ENCODE assay signal across 19 mouse cellular contexts in the genomic region with DNA sequence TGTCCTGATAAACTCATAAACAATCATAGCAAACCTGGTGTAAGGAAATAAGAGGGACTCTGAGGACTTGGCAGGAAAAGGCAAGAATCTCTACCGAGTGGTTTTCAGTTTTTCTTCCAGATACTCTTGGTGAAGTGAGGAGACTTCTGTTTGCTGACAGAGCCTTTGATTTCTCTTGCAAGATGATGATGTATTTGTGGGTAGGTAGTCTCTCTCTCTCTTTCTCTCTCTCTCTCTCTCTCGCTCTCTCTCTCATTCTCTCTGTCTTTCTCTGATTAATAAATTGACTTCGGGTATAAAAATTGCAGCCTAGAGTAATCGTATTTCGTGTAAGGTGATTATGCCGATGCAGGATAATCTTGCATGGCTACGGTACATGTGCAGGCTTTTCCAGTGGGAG.
DNase-seq lines count a peak whose midpoint lies in the region; ATAC-seq and TF ChIP-seq lines count a peak whose summit lies in the region.
"Had no signal": no experiment of that assay in that cellular context is flagged by ENCODE, and none has a peak within 500 bp of the region (broad histone marks: within the 10 kb centered on the region; RNA-seq: fewer than 3 reads in every experiment).

No protein-coding gene starts in this region.

- no peak overlapping the region; the same call in 1 of the 2 replicates for H3K4me3 ChIP-seq in kidney, postnatal 0 days (replicated peaks; ENCODE audit: low read depth, low read length)
- peak overlapping the region; percentile 12; the same call in 1 of the 2 replicates for H3K4me3 ChIP-seq in hindbrain, embryonic 14.5 days (replicated peaks; ENCODE audit: low read length)
- H3K4me3 ChIP-seq in midbrain, embryonic 13.5 days (replicated peaks) = no peak overlapping the region
- H3K4me3 ChIP-seq in neural tube, embryonic 15.5 days (replicated peaks) = peak overlapping the region; percentile 32
- H3K4me3 ChIP-seq: embryonic facial prominence, embryonic 12.5 days; erythroblast, embryonic 14.5 days; forebrain, embryonic 13.5 days; stomach, embryonic 15.5 days had no signal

- no peak for DNase-seq in kidney, postnatal 0 days (ENCODE audit: low spot score)
- no peak for DNase-seq in kidney, postnatal 25 days
- DNase-seq in hindbrain, embryonic 14.5 days (ENCODE audit: low spot score) = no peak
- no peak for DNase-seq in liver
- DNase-seq in heart, postnatal 4 days = no peak
- DNase-seq: cerebellum, adult 8-10 months; heart, adult 11 months; kidney, postnatal 10 days; left cerebral cortex, postnatal 4 days; lung, adult 18-20 months; lung, postnatal 14 days; right cerebral cortex, postnatal 25 days had no signal

- H3K4me1 ChIP-seq in kidney, postnatal 0 days (replicated peaks; ENCODE audit: insufficient read depth, low read length) = 0 out of 2 replicates have a peak, but pooled peaks cover 3% of the 10 kb centered on the region
- peaks cover 20% of the 10 kb centered on the region; the same call in 1 of the 2 replicates for H3K4me1 ChIP-seq in hindbrain, embryonic 14.5 days (replicated peaks; ENCODE audit: control insufficient read depth, insufficient read depth, low read length)
- peaks cover 24% of the 10 kb centered on the region for H3K4me1 ChIP-seq in midbrain, embryonic 13.5 days (replicated peaks)
- H3K4me1 ChIP-seq in neural tube, embryonic 15.5 days = peaks cover 36% of the 10 kb centered on the region
- H3K4me1 ChIP-seq: embryonic facial prominence, embryonic 12.5 days; stomach, embryonic 15.5 days had no signal

- H3K27ac ChIP-seq in kidney, postnatal 0 days = no peak overlapping the region
- peak overlapping the region; percentile 66 for H3K27ac ChIP-seq in hindbrain, embryonic 14.5 days
- 0 out of 2 replicates have a peak overlapping the region, but pooled peaks have one; percentile 11 for H3K27ac ChIP-seq in midbrain, embryonic 13.5 days
- H3K27ac ChIP-seq in neural tube, embryonic 15.5 days (replicated peaks) = peak overlapping the region; percentile 81
- H3K27ac ChIP-seq: embryonic facial prominence, embryonic 12.5 days; forebrain, embryonic 13.5 days; stomach, embryonic 15.5 days had no signal

- H3K36me3 ChIP-seq in kidney, postnatal 0 days (ENCODE audit: insufficient read depth, low read length) = no peaks in the 10 kb centered on the region
- no peaks in the 10 kb centered on the region for H3K36me3 ChIP-seq in hindbrain, embryonic 14.5 days (replicated peaks; ENCODE audit: control insufficient read depth, insufficient read depth)
- no peaks in the 10 kb centered on the region for H3K36me3 ChIP-seq in midbrain, embryonic 13.5 days
- H3K36me3 ChIP-seq in neural tube, embryonic 15.5 days = no peaks in the 10 kb centered on the region
- H3K36me3 ChIP-seq: embryonic facial prominence, embryonic 12.5 days; stomach, embryonic 15.5 days had no signal

- no peaks in the 10 kb centered on the region for H3K27me3 ChIP-seq in kidney, postnatal 0 days (ENCODE audit: insufficient read depth, low read length)
- no peaks in the 10 kb centered on the region for H3K27me3 ChIP-seq in hindbrain, embryonic 14.5 days (ENCODE audit: control insufficient read depth, insufficient read depth, low read length)
- H3K27me3 ChIP-seq in midbrain, embryonic 13.5 days = no peaks in the 10 kb centered on the region
- H3K27me3 ChIP-seq in neural tube, embryonic 15.5 days (replicated peaks) = no peaks in the 10 kb centered on the region
- H3K27me3 ChIP-seq: embryonic facial prominence, embryonic 12.5 days; stomach, embryonic 15.5 days had no signal

- H3K4me2 ChIP-seq in kidney, postnatal 0 days (ENCODE audit: low read length) = peak overlapping the region; percentile 4; the same call in 1 of the 2 replicates
- peak overlapping the region; percentile 35 for H3K4me2 ChIP-seq in hindbrain, embryonic 14.5 days (replicated peaks)
- peak overlapping the region; percentile 15; the same call in 1 of the 2 replicates for H3K4me2 ChIP-seq in midbrain, embryonic 13.5 days (replicated peaks)
- H3K4me2 ChIP-seq in neural tube, embryonic 15.5 days = peak overlapping the region; percentile 47
- H3K4me2 ChIP-seq: embryonic facial prominence, embryonic 12.5 days; forebrain, embryonic 13.5 days; liver, embryonic 11.5 days; stomach, embryonic 15.5 days had no signal

- no peak overlapping the region for H3K9ac ChIP-seq in kidney, postnatal 0 days (ENCODE audit: low read depth, low read length)
- H3K9ac ChIP-seq in hindbrain, embryonic 14.5 days = peak overlapping the region; percentile 32; the same call in 1 of the 2 replicates
- no peak overlapping the region for H3K9ac ChIP-seq in midbrain, embryonic 13.5 days (replicated peaks)
- H3K9ac ChIP-seq in neural tube, embryonic 15.5 days (replicated peaks) = peak overlapping the region; percentile 30; the same call in 1 of the 2 replicates
- H3K9ac ChIP-seq: embryonic facial prominence, embryonic 12.5 days; forebrain, embryonic 13.5 days; stomach, embryonic 15.5 days had no signal

- TF ChIP-seq CTCF in kidney, postnatal 0 days (IDR thresholded peaks at IDR 0.05; ENCODE audit: low read depth) = no peak

- no peak for ATAC-seq in kidney, postnatal 0 days (replicated peaks; ENCODE audit: low FRiP score, low read depth)
- ATAC-seq in hindbrain, embryonic 14.5 days (ENCODE audit: low FRiP score) = no peak
- ATAC-seq in midbrain, embryonic 13.5 days = no peak
- no peak for ATAC-seq in neural tube, embryonic 15.5 days (ENCODE audit: low FRiP score)

- no peaks in the 10 kb centered on the region for H3K9me3 ChIP-seq in kidney, postnatal 0 days (replicated peaks; ENCODE audit: low read length)
- H3K9me3 ChIP-seq in hindbrain, embryonic 14.5 days (ENCODE audit: control insufficient read depth, low read length) = no peaks in the 10 kb centered on the region
- no peaks in the 10 kb centered on the region for H3K9me3 ChIP-seq in midbrain, embryonic 13.5 days
- no peaks in the 10 kb centered on the region for H3K9me3 ChIP-seq in neural tube, embryonic 15.5 days (replicated peaks)
- H3K9me3 ChIP-seq: embryonic facial prominence, embryonic 12.5 days; forebrain, embryonic 13.5 days; stomach, embryonic 15.5 days had no signal

- 51% methylated on average over 7 of the region's 7 CpGs for WGBS in kidney, postnatal 0 days
- whole genome bisulfite sequencing in hindbrain, embryonic 14.5 days = 46% methylated on average over 7 of the region's 7 CpGs
- 62% methylated on average over 7 of the region's 7 CpGs for WGBS in midbrain, embryonic 13.5 days
- 33% methylated on average over 7 of the region's 7 CpGs for WGBS in neural tube, embryonic 15.5 days

Comparison
In these comparisons a context has a peak if more than half of its experiments do, and no peak if none do; other contexts are left out.
1. H3K4me3 ChIP-seq: peak in hindbrain, embryonic 14.5 days (single experiment) and neural tube, embryonic 15.5 days (single experiment); none in kidney, postnatal 0 days (single experiment) and midbrain, embryonic 13.5 days (single experiment).
2. H3K9ac ChIP-seq: peak in hindbrain, embryonic 14.5 days (single experiment) and neural tube, embryonic 15.5 days (single experiment); none in kidney, postnatal 0 days (single experiment) and midbrain, embryonic 13.5 days (single experiment).
3. Peak in every context shown above with its lines, with median percentiles within 50 percentile points of each other: H3K4me2 ChIP-seq.